Comparison of ENCODE assay signal across 27 mouse cellular contexts in genomic region chr13:23868790-23869533, GRCm38 (mm10). TPM values are rescaled to one million over a fixed set of nuclear protein-coding genes. Genes with fewer than 3 reads are reported as not detected.
DNase-seq lines count a peak whose midpoint lies in the region; ATAC-seq and TF ChIP-seq lines count a peak whose summit lies in the region.
"Had no signal": no experiment of that assay in that cellular context is flagged by ENCODE, and none has a peak within 500 bp of the region (broad histone marks: within the 10 kb centered on the region; RNA-seq: fewer than 3 reads in every experiment).

No protein-coding gene starts in this region.

- H3K27me3 ChIP-seq in kidney, embryonic 16.5 days (ENCODE audit: insufficient read depth, low read length): no peaks in the 10 kb centered on the region
- H3K27me3 ChIP-seq in C2C12 (ENCODE audit: control insufficient read depth, insufficient read depth, insufficient read length): peaks cover 11% of the 10 kb centered on the region
- no peaks in the 10 kb centered on the region for H3K27me3 ChIP-seq in kidney, postnatal 0 days (ENCODE audit: insufficient read depth, low read length)
- no peaks in the 10 kb centered on the region for H3K27me3 ChIP-seq in liver, embryonic 16.5 days (ENCODE audit: control insufficient read depth, insufficient read depth, low read depth, low read length)
- H3K27me3 ChIP-seq in forebrain, embryonic 13.5 days: no peaks in the 10 kb centered on the region
- H3K27me3 ChIP-seq: embryonic facial prominence, embryonic 12.5 days; limb, embryonic 13.5 days; neural tube, embryonic 13.5 days had no signal

- no peaks in the 10 kb centered on the region for H3K79me3 ChIP-seq in C2C12 (ENCODE audit: low read depth)

- no peaks in the 10 kb centered on the region for H3K36me3 ChIP-seq in kidney, embryonic 16.5 days (ENCODE audit: insufficient read depth, low read length)
- H3K36me3 ChIP-seq in C2C12 (ENCODE audit: control insufficient read depth, insufficient read depth): no peaks in the 10 kb centered on the region
- no peaks in the 10 kb centered on the region for H3K36me3 ChIP-seq in kidney, postnatal 0 days (ENCODE audit: insufficient read depth, low read length)
- no peaks in the 10 kb centered on the region for H3K36me3 ChIP-seq in liver, embryonic 16.5 days (ENCODE audit: control insufficient read depth, insufficient read depth)
- H3K36me3 ChIP-seq in forebrain, embryonic 13.5 days (ENCODE audit: poor library complexity, severe bottlenecking): no peaks in the 10 kb centered on the region
- H3K36me3 ChIP-seq: embryonic facial prominence, embryonic 12.5 days; limb, embryonic 13.5 days; neural tube, embryonic 13.5 days had no signal

- no peaks in the 10 kb centered on the region for H3K9me3 ChIP-seq in kidney, embryonic 16.5 days (ENCODE audit: low read length)
- no peaks in the 10 kb centered on the region for H3K9me3 ChIP-seq in kidney, postnatal 0 days (replicated peaks; ENCODE audit: low read length)
- H3K9me3 ChIP-seq in liver, embryonic 16.5 days (replicated peaks; ENCODE audit: control insufficient read depth, low read length): no peaks in the 10 kb centered on the region
- H3K9me3 ChIP-seq in forebrain, embryonic 13.5 days (replicated peaks): no peaks in the 10 kb centered on the region
- H3K9me3 ChIP-seq: embryonic facial prominence, embryonic 12.5 days; limb, embryonic 13.5 days; neural tube, embryonic 13.5 days had no signal

- H3K4me2 ChIP-seq in kidney, embryonic 16.5 days (replicated peaks; ENCODE audit: low read depth, low read length): no peak overlapping the region
- H3K4me2 ChIP-seq in kidney, postnatal 0 days (ENCODE audit: low read length): no peak overlapping the region
- H3K4me2 ChIP-seq in liver, embryonic 16.5 days (ENCODE audit: low read depth, low read length): no peak overlapping the region
- H3K4me2 ChIP-seq in forebrain, embryonic 13.5 days: no peak overlapping the region
- H3K4me2 ChIP-seq: embryonic facial prominence, embryonic 12.5 days; hindbrain, embryonic 14.5 days; limb, embryonic 13.5 days; midbrain, embryonic 11.5 days; neural tube, embryonic 13.5 days had no signal

- no peak overlapping the region for H3K4me3 ChIP-seq in kidney, embryonic 16.5 days (ENCODE audit: low read length)
- no peak overlapping the region for H3K4me3 ChIP-seq in C2C12 (ENCODE audit: insufficient read depth, poor library complexity, severe bottlenecking)
- H3K4me3 ChIP-seq in kidney, postnatal 0 days (replicated peaks; ENCODE audit: low read depth, low read length): no peak overlapping the region
- no peak overlapping the region for H3K4me3 ChIP-seq in liver, embryonic 16.5 days (ENCODE audit: low read depth, low read length)
- H3K4me3 ChIP-seq in forebrain, embryonic 13.5 days: no peak overlapping the region
- H3K4me3 ChIP-seq: embryonic facial prominence, embryonic 12.5 days; erythroblast, embryonic 14.5 days; limb, embryonic 13.5 days; neural tube, embryonic 13.5 days had no signal

- H3ac ChIP-seq in C2C12 (ENCODE audit: control insufficient read depth, insufficient read length, low read depth): no peak overlapping the region

- 83% methylated on average over 8 of the region's 8 CpGs for WGBS in kidney, embryonic 16.5 days
- WGBS in kidney, postnatal 0 days: 82% methylated on average over 8 of the region's 8 CpGs
- WGBS in liver, embryonic 16.5 days (ENCODE audit: insufficient replicate concordance): 49% methylated on average over 8 of the region's 8 CpGs
- 88% methylated on average over 8 of the region's 8 CpGs for WGBS in forebrain, embryonic 13.5 days

- no peaks in the 10 kb centered on the region for H3K79me2 ChIP-seq in C2C12 (ENCODE audit: control insufficient read depth, insufficient read depth)

- DNase-seq in kidney, adult 18-20 months: peak; percentile 34
- DNase-seq in kidney, postnatal 0 days (ENCODE audit: low spot score): peak; percentile 18
- DNase-seq in adrenal gland, adult 18-20 months (ENCODE audit: low spot score in 2 of 2): no peak
- DNase-seq in cerebellum, postnatal 14 days: no peak
- DNase-seq: B cell, adult 2 months; cerebellum, adult 9-11 months; heart, postnatal 36 days; right cerebral cortex, adult 18-20 months; thymus, postnatal 14 days had no signal

- H3K4me1 ChIP-seq in kidney, embryonic 16.5 days (ENCODE audit: insufficient read depth, low read length): peaks cover 6% of the 10 kb centered on the region; the same call in 1 of the 2 replicates
- H3K4me1 ChIP-seq in kidney, postnatal 0 days (replicated peaks; ENCODE audit: insufficient read depth, low read length): peaks cover 7% of the 10 kb centered on the region; the same call in 1 of the 2 replicates
- no peaks in the 10 kb centered on the region; the same call in 1 of the 2 replicates for H3K4me1 ChIP-seq in liver, embryonic 16.5 days (ENCODE audit: control insufficient read depth, low read depth, low read length)
- H3K4me1 ChIP-seq in forebrain, embryonic 13.5 days: no peaks in the 10 kb centered on the region
- H3K4me1 ChIP-seq: neural tube, embryonic 13.5 days had no signal

- ATAC-seq in kidney, embryonic 16.5 days (ENCODE audit: low FRiP score, low TSS enrichment): no peak
- ATAC-seq in kidney, postnatal 0 days (replicated peaks; ENCODE audit: low FRiP score, low read depth): no peak
- peak; percentile 45 for ATAC-seq in liver, embryonic 16.5 days (ENCODE audit: low read depth)
- no peak for ATAC-seq in forebrain, embryonic 13.5 days
- ATAC-seq: forebrain, embryonic 14.5 days had no signal

- no peak overlapping the region for H3K9ac ChIP-seq in kidney, embryonic 16.5 days (replicated peaks; ENCODE audit: low read length)
- no peak overlapping the region for H3K9ac ChIP-seq in kidney, postnatal 0 days (ENCODE audit: low read depth, low read length)
- no peak overlapping the region for H3K9ac ChIP-seq in liver, embryonic 16.5 days (ENCODE audit: low read depth, low read length)
- no peak overlapping the region for H3K9ac ChIP-seq in forebrain, embryonic 13.5 days
- H3K9ac ChIP-seq: embryonic facial prominence, embryonic 12.5 days; hindbrain, embryonic 14.5 days; limb, embryonic 13.5 days; neural tube, embryonic 13.5 days had no signal

- no peak overlapping the region for H3K27ac ChIP-seq in kidney, embryonic 16.5 days (ENCODE audit: low read length)
- no peak overlapping the region for H3K27ac ChIP-seq in kidney, postnatal 0 days
- H3K27ac ChIP-seq in liver, embryonic 16.5 days (ENCODE audit: low read length): peak overlapping the region; percentile 70
- no peak overlapping the region for H3K27ac ChIP-seq in forebrain, embryonic 13.5 days
- H3K27ac ChIP-seq: embryonic facial prominence, embryonic 12.5 days; hindbrain, embryonic 14.5 days; macrophage; neural tube, embryonic 13.5 days had no signal

- no peak for TF ChIP-seq CTCF in C2C12 (IDR thresholded peaks at IDR 0.05; ENCODE audit: control insufficient read depth, insufficient read depth, insufficient read length)
- no peak for TF ChIP-seq CTCF in kidney, postnatal 0 days (IDR thresholded peaks at IDR 0.05; ENCODE audit: low read depth)

TF ChIP-seq in C2C12, 6 proteins besides CTCF, POLR2A, EP300 and RAD21:
- TF ChIP-seq CEBPB (IDR thresholded peaks at IDR 0.05; ENCODE audit: low read depth) (peak; percentile 20), FOSL1 (IDR thresholded peaks at IDR 0.05; ENCODE audit: insufficient read depth, low read length, poor library complexity, severe bottlenecking) (no peak)

RNA-seq across cellular contexts. Expression of gene Slc17a1, which starts 1.4 kb away (rescaled TPM):
- 24.2 and 29.8 TPM in 2 replicates for polyA plus RNA-seq in kidney, embryonic 16.5 days (2015; fragmentation: Nextera tagmentation; extraction: Ambion mirVana)
- polyA plus RNA-seq in C2C12 (2012; fragmentation: generic; extraction: Trizol): not detected
- 79.1 and 84.5 TPM in 2 replicates for polyA plus RNA-seq in kidney, postnatal 0 days (2015; fragmentation: Nextera tagmentation; extraction: Ambion mirVana)
- 0.17 and 0.39 TPM in 2 replicates for polyA plus RNA-seq in liver, embryonic 16.5 days (2015; fragmentation: Nextera tagmentation; extraction: Ambion mirVana)
- not detected for total RNA-seq in adrenal gland, adult 18-20 months (2021)
- polyA plus RNA-seq in forebrain, embryonic 13.5 days (2015; fragmentation: Nextera tagmentation; extraction: Ambion mirVana): not detected in 2 replicates
- total RNA-seq: gastrocnemius, postnatal 4 days; heart, postnatal 36 days; layer of hippocampus, postnatal 10 days; left cerebral cortex, postnatal 10 days had no signal
- polyA plus RNA-seq: embryonic facial prominence, embryonic 12.5 days; erythroblast, embryonic 14.5 days; forebrain, embryonic 14.5 days; heart, embryonic 14.5 days; hindbrain, embryonic 14.5 days; limb, embryonic 13.5 days; lung, embryonic 16.5 days; macrophage; neural tube, embryonic 13.5 days had no signal

RNA-seq across cellular contexts. Expression of gene Slc17a3, which starts 29.7 kb away (rescaled TPM):
- 9.1 and 11.0 TPM in 2 replicates for polyA plus RNA-seq in kidney, embryonic 16.5 days (2015; fragmentation: Nextera tagmentation; extraction: Ambion mirVana)
- not detected for polyA plus RNA-seq in C2C12 (2012; fragmentation: generic; extraction: Trizol)
- 14.2 and 17.4 TPM in 2 replicates for polyA plus RNA-seq in kidney, postnatal 0 days (2015; fragmentation: Nextera tagmentation; extraction: Ambion mirVana)
- 7.9 and 9.2 TPM in 2 replicates for polyA plus RNA-seq in liver, embryonic 16.5 days (2015; fragmentation: Nextera tagmentation; extraction: Ambion mirVana)
- total RNA-seq in adrenal gland, adult 18-20 months (2021): under 1 TPM; 0.16 to 0.86 TPM
- not detected in 2 replicates for polyA plus RNA-seq in forebrain, embryonic 13.5 days (2015; fragmentation: Nextera tagmentation; extraction: Ambion mirVana)
- total RNA-seq: heart, postnatal 36 days; layer of hippocampus, postnatal 10 days had no signal
- polyA plus RNA-seq: embryonic facial prominence, embryonic 12.5 days; erythroblast, embryonic 14.5 days; forebrain, embryonic 14.5 days; heart, embryonic 14.5 days; hindbrain, embryonic 14.5 days; lung, embryonic 16.5 days; macrophage; midbrain, embryonic 11.5 days; neural tube, embryonic 13.5 days had no signal

RNA-seq across cellular contexts. Expression of gene Slc17a4, which starts 45.8 kb away (rescaled TPM):
- polyA plus RNA-seq in kidney, embryonic 16.5 days (2015; fragmentation: Nextera tagmentation; extraction: Ambion mirVana): 4.4 and 4.9 TPM in 2 replicates
- not detected for polyA plus RNA-seq in C2C12 (2012; fragmentation: generic; extraction: Trizol)
- polyA plus RNA-seq in kidney, postnatal 0 days (2015; fragmentation: Nextera tagmentation; extraction: Ambion mirVana): 3.6 and 4.3 TPM in 2 replicates
- polyA plus RNA-seq in liver, embryonic 16.5 days (2015; fragmentation: Nextera tagmentation; extraction: Ambion mirVana): 0.34 and 0.40 TPM in 2 replicates
- total RNA-seq in adrenal gland, adult 18-20 months (2021): under 1 TPM in 1 of 2 experiments, not detected in 1; 0.53 TPM
- not detected in 2 replicates for polyA plus RNA-seq in forebrain, embryonic 13.5 days (2015; fragmentation: Nextera tagmentation; extraction: Ambion mirVana)
- total RNA-seq: gastrocnemius, postnatal 4 days; heart, postnatal 36 days; layer of hippocampus, postnatal 10 days; left cerebral cortex, postnatal 10 days had no signal
- polyA plus RNA-seq: embryonic facial prominence, embryonic 12.5 days; erythroblast, embryonic 14.5 days; forebrain, embryonic 14.5 days; heart, embryonic 14.5 days; hindbrain, embryonic 14.5 days; limb, embryonic 13.5 days; lung, embryonic 16.5 days; macrophage; midbrain, embryonic 11.5 days; testis, adult 2 months had no signal

Comparison
In these comparisons a context has a peak if more than half of its experiments do, and no peak if none do; other contexts are left out.
1. DNase-seq: peak in kidney, adult 18-20 months (single experiment) and kidney, postnatal 0 days (single experiment); none in adrenal gland, adult 18-20 months (0 of 2) and cerebellum, postnatal 14 days (0 of 2).
2. RNA of gene Slc17a1, which starts 1.4 kb away (polyA plus RNA-seq): 79.1 to 84.5 TPM in kidney, postnatal 0 days and 24.2 to 29.8 TPM in kidney, embryonic 16.5 days; 0.17 to 0.39 TPM in liver, embryonic 16.5 days, not detected in C2C12 (single experiment) and not detected in forebrain, embryonic 13.5 days; every median in the first group is over 10 times any median in the second.